29 mouse cellular contexts compared by ENCODE assay signal in genomic region chr11:98998776-98999175, GRCm38 (mm10). TPM values are rescaled to one million over a fixed set of nuclear protein-coding genes. Genes with fewer than 3 reads are reported as not detected.
DNase-seq lines count a peak whose midpoint lies in the region; ATAC-seq and TF ChIP-seq lines count a peak whose summit lies in the region.
"Had no signal": no experiment of that assay in that cellular context is flagged by ENCODE, and none has a peak within 500 bp of the region (broad histone marks: within the 10 kb centered on the region; RNA-seq: fewer than 3 reads in every experiment).

No protein-coding gene starts in this region.

- no peak for ATAC-seq in stomach, postnatal 0 days (ENCODE audit: low FRiP score, low TSS enrichment)
- ATAC-seq: forebrain, embryonic 16.5 days; inflammation-experienced regulatory T-cells, adult 6 months had no signal

- no peaks in the 10 kb centered on the region for H3K4me1 ChIP-seq in heart, adult 2 months (ENCODE audit: control insufficient read depth, insufficient read depth, low read length)
- H3K4me1 ChIP-seq in stomach, postnatal 0 days (replicated peaks; ENCODE audit: control insufficient read depth, insufficient read depth): no peaks in the 10 kb centered on the region
- H3K4me1 ChIP-seq: embryonic facial prominence, embryonic 15.5 days; heart, embryonic 13.5 days; hindbrain, embryonic 13.5 days; limb, embryonic 13.5 days; liver, embryonic 13.5 days; midbrain, embryonic 12.5 days; neural tube, embryonic 12.5 days had no signal

- no peaks in the 10 kb centered on the region for H3K27me3 ChIP-seq in heart, adult 2 months (ENCODE audit: control insufficient read depth, insufficient read depth, low read length)
- H3K27me3 ChIP-seq in stomach, postnatal 0 days (ENCODE audit: control insufficient read depth, insufficient read depth, low read length): no peaks in the 10 kb centered on the region
- H3K27me3 ChIP-seq: CH12.LX; embryonic facial prominence, embryonic 15.5 days; heart, embryonic 13.5 days; hindbrain, embryonic 13.5 days; limb, embryonic 13.5 days; liver, embryonic 13.5 days; midbrain, embryonic 12.5 days; neural tube, embryonic 12.5 days had no signal

- no peak for TF ChIP-seq POLR2A in heart, adult 2 months (IDR thresholded peaks at IDR 0.05; ENCODE audit: insufficient read depth, low read depth, low read length)

- H3K9ac ChIP-seq in heart, adult 2 months (ENCODE audit: low read depth, low read length): no peak overlapping the region
- H3K9ac ChIP-seq in stomach, postnatal 0 days (ENCODE audit: low read length): no peak overlapping the region
- H3K9ac ChIP-seq: embryonic facial prominence, embryonic 15.5 days; heart, embryonic 13.5 days; hindbrain, embryonic 13.5 days; limb, embryonic 13.5 days; liver, embryonic 13.5 days; midbrain, embryonic 12.5 days; neural tube, embryonic 12.5 days had no signal

- no peak overlapping the region for H3K4me3 ChIP-seq in heart, adult 2 months
- H3K4me3 ChIP-seq in layer of hippocampus, adult 2 months: no peak overlapping the region
- no peak overlapping the region for H3K4me3 ChIP-seq in stomach, postnatal 0 days (ENCODE audit: low read depth, low read length)
- H3K4me3 ChIP-seq: embryonic facial prominence, embryonic 15.5 days; heart, embryonic 13.5 days; hindbrain, embryonic 13.5 days; limb, embryonic 13.5 days; liver, embryonic 13.5 days; midbrain, embryonic 12.5 days; neural tube, embryonic 12.5 days had no signal

- no peak overlapping the region for H3K27ac ChIP-seq in heart, adult 2 months
- no peak overlapping the region for H3K27ac ChIP-seq in layer of hippocampus, adult 2 months
- H3K27ac ChIP-seq in stomach, postnatal 0 days (replicated peaks): no peak overlapping the region
- H3K27ac ChIP-seq: embryonic facial prominence, embryonic 15.5 days; heart, embryonic 13.5 days; hindbrain, embryonic 13.5 days; limb, embryonic 13.5 days; liver, embryonic 13.5 days; midbrain, embryonic 12.5 days; neural tube, embryonic 12.5 days had no signal

- peak; percentile 54 for TF ChIP-seq CTCF in heart, adult 2 months (IDR thresholded peaks at IDR 0.05)
- TF ChIP-seq CTCF in layer of hippocampus, adult 2 months (conservative IDR thresholded peaks at IDR 0.05): peak; percentile 35; the same call in 1 of the 2 replicates
- TF ChIP-seq CTCF in stomach, postnatal 0 days (IDR thresholded peaks at IDR 0.05; ENCODE audit: low read depth): peak; percentile 58

- H3K79me2 ChIP-seq in heart, adult 2 months (replicated peaks; ENCODE audit: control insufficient read depth, insufficient read depth, low read length): no peaks in the 10 kb centered on the region

- H3K4me2 ChIP-seq in stomach, postnatal 0 days (replicated peaks; ENCODE audit: low read depth): no peak overlapping the region
- H3K4me2 ChIP-seq: embryonic facial prominence, embryonic 15.5 days; heart, embryonic 13.5 days; hindbrain, embryonic 13.5 days; limb, embryonic 13.5 days; liver, embryonic 13.5 days; midbrain, embryonic 12.5 days; neural tube, embryonic 12.5 days had no signal

- DNase-seq in heart, adult 2 months: no peak
- no peak for DNase-seq in heart, adult 18-20 months
- DNase-seq in layer of hippocampus, adult 2 months (ENCODE audit: low spot score in 2 of 2): no peak
- no peak for DNase-seq in layer of hippocampus, postnatal 10 days (ENCODE audit: low spot score in 2 of 2)
- peak; percentile 24 for DNase-seq in retina, postnatal 1 day
- DNase-seq in retina, embryonic 14.5 days (ENCODE audit: low spot score): no peak
- DNase-seq in stomach, postnatal 0 days (ENCODE audit: low spot score): no peak
- no peak for DNase-seq in neural tube, embryonic 10.5 days (ENCODE audit: extremely low spot score, low spot score)
- DNase-seq: adrenal gland, postnatal 14 days; B cell, adult 2 months; cerebellum, adult 8-10 months; cerebellum, postnatal 36 days; embryo, embryonic 11 days; gastrocnemius, postnatal 36 days; kidney, adult 8-10 months; kidney, postnatal 25 days; liver, embryonic 13.5 days; right cerebral cortex, adult 18-20 months had no signal

- no peak for TF ChIP-seq EP300 in heart, adult 2 months (IDR thresholded peaks at IDR 0.05; ENCODE audit: insufficient read depth, low read depth, low read length)
- TF ChIP-seq EP300 in stomach, postnatal 0 days (optimal IDR thresholded peaks at IDR 0.05): no peak

- intact Hi-C loops in heart, adult 2 months (cut with DNase I): no loop called here

- no peaks in the 10 kb centered on the region for H3K36me3 ChIP-seq in heart, adult 2 months (ENCODE audit: control insufficient read depth, insufficient read depth, low read length)
- peaks cover 18% of the 10 kb centered on the region for H3K36me3 ChIP-seq in stomach, postnatal 0 days (ENCODE audit: control insufficient read depth, insufficient read depth, low read length)

- no peaks in the 10 kb centered on the region for H3K9me3 ChIP-seq in stomach, postnatal 0 days (ENCODE audit: control insufficient read depth, low read length)
- H3K9me3 ChIP-seq: embryonic facial prominence, embryonic 15.5 days; G1E; heart, embryonic 13.5 days; hindbrain, embryonic 13.5 days; limb, embryonic 13.5 days; liver, embryonic 13.5 days; midbrain, embryonic 12.5 days; neural tube, embryonic 12.5 days had no signal

RNA-seq across cellular contexts. Expression of gene Gjd3, which starts 16.0 kb away (rescaled TPM):
- under 1 TPM; 0.27 to 0.31 TPM for total RNA-seq in heart, adult 2 months (2021)
- 0.94 and 1.6 TPM in 2 replicates for polyA plus RNA-seq in heart, adult 2 months (2012; rRNA removed)
- under 1 TPM; 0.36 to 0.45 TPM for total RNA-seq in heart, adult 18-20 months (2021)
- total RNA-seq in layer of hippocampus, adult 2 months (2021): 1 to 10 TPM; 1.3 to 2.0 TPM
- 1 to 10 TPM; 2.4 to 3.6 TPM for total RNA-seq in layer of hippocampus, postnatal 10 days (2021)
- polyA plus RNA-seq in stomach, postnatal 0 days (2015; fragmentation: Nextera tagmentation; extraction: Ambion mirVana): 1.9 and 2.1 TPM in 2 replicates
- total RNA-seq: adrenal gland, postnatal 14 days; G1E; gastrocnemius, postnatal 36 days; megakaryocyte, adult 5-6 weeks had no signal
- polyA plus RNA-seq: G1E; inflammation-experienced regulatory T-cells, adult 6 months; liver, embryonic 13.5 days had no signal

RNA-seq across cellular contexts. Expression of gene Top2a, which starts 25.2 kb away (rescaled TPM):
- total RNA-seq in heart, adult 2 months (2021): 1 to 10 TPM; 1.4 to 2.3 TPM
- polyA plus RNA-seq in heart, adult 2 months (2012; rRNA removed): 0.27 and 0.56 TPM in 2 replicates
- total RNA-seq in heart, adult 18-20 months (2021): 1 to 10 TPM; 1.5 to 1.8 TPM
- total RNA-seq in layer of hippocampus, adult 2 months (2021): 1 to 10 TPM; 1.7 to 3.0 TPM
- 10 to 100 TPM; 16.6 to 19.1 TPM for total RNA-seq in layer of hippocampus, postnatal 10 days (2021)
- polyA plus RNA-seq in stomach, postnatal 0 days (2015; fragmentation: Nextera tagmentation; extraction: Ambion mirVana): 31.6 and 44.5 TPM in 2 replicates

RNA-seq across cellular contexts. Expression of gene Igfbp4, which starts 42.3 kb away (rescaled TPM):
- total RNA-seq in heart, adult 2 months (2021): 10 to 100 TPM; 81.8 to 84.2 TPM
- 163 and 216 TPM in 2 replicates for polyA plus RNA-seq in heart, adult 2 months (2012; rRNA removed)
- 10 to 100 TPM; 82.2 to 94.0 TPM for total RNA-seq in heart, adult 18-20 months (2021)
- 10 to 100 TPM; 69.4 to 71.9 TPM for total RNA-seq in layer of hippocampus, adult 2 months (2021)
- total RNA-seq in layer of hippocampus, postnatal 10 days (2021): 10 to 100 TPM; 95.0 to 96.7 TPM
- 228 and 244 TPM in 2 replicates for polyA plus RNA-seq in stomach, postnatal 0 days (2015; fragmentation: Nextera tagmentation; extraction: Ambion mirVana)

Comparison
In these comparisons a context has a peak if more than half of its experiments do, and no peak if none do; other contexts are left out.
1. RNA of gene Top2a, which starts 25.2 kb away (total RNA-seq): 16.6 to 19.1 TPM in layer of hippocampus, postnatal 10 days; 1.7 to 3.0 TPM in layer of hippocampus, adult 2 months, 1.4 to 2.3 TPM in heart, adult 2 months and 1.5 to 1.8 TPM in heart, adult 18-20 months; every median in the first group is over 4 times any median in the second.
2. Peak in every context shown above with its lines, with median percentiles within 50 percentile points of each other: CTCF ChIP-seq.